Mouse (Mus musculus): ENCODE data around the gene Fance.
"Not testable (repeated sequence)": the region's sequence is repeated elsewhere in the genome, so short reads cannot be mapped to it uniquely, and the experiment has no call there.

Gene Fance

DNA sequence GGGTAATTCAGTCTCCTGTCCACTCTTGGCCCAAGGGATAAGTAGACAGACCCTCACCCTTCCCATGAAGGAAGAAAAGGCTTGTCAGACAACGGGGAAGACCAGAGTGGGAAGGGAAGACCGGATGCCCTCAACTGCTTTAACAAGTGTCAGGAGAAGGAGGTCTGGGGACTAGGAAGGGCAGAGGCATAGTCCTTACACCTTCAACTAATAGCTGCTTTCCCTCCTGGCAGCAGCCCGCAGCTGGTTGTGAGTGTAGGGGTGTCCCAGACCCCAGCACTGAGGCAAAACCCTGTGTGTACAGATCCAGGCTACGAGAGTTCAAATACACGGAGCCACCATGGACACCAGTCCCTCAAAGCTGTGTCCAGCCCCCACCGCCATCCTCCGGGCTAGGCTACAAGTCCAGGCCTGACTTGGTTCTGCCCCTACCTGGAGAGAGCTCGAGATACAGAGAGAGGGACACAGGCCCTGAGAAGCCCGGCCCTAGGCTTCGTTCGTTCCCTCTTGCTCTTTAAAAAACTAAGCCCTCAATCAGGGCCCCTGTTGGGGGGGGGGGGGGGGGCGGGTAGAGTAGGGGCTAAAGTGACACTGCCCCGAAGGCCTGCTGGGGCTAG, 36.1 kb downstream of the Fance start:
- peak; percentile 50 for DNase-seq (ENCODE audit: low spot score)

DNA sequence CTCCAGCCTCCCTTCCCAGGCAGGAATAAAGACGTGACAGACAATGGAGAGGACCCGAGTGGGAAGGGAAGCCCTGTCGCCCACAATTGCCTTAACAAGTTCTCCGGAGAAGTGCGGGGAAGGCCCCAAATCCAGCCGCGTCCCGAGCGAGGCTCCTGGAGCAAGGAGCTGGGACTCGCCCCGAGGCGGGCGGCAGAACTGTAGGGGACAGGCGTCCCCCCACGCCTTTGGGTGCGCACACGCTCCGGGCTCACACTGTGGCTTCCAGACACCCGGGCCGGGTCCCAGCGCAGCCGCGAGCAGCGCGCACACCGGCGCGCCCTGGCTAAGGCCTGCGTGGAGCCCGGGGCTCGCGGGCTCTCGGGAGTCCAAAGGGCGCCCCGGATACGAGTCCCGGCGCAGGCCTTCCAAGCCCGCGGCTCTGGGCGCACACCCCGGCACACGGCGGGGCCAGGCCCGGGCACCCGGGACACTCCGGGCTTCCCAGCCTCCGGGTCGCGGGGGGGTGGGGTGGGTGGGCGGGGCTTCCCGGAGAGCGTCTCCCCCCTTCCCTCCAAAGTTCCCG, 36.7 kb downstream of the Fance start:
- no peak for DNase-seq (ENCODE audit: low spot score)

DNA sequence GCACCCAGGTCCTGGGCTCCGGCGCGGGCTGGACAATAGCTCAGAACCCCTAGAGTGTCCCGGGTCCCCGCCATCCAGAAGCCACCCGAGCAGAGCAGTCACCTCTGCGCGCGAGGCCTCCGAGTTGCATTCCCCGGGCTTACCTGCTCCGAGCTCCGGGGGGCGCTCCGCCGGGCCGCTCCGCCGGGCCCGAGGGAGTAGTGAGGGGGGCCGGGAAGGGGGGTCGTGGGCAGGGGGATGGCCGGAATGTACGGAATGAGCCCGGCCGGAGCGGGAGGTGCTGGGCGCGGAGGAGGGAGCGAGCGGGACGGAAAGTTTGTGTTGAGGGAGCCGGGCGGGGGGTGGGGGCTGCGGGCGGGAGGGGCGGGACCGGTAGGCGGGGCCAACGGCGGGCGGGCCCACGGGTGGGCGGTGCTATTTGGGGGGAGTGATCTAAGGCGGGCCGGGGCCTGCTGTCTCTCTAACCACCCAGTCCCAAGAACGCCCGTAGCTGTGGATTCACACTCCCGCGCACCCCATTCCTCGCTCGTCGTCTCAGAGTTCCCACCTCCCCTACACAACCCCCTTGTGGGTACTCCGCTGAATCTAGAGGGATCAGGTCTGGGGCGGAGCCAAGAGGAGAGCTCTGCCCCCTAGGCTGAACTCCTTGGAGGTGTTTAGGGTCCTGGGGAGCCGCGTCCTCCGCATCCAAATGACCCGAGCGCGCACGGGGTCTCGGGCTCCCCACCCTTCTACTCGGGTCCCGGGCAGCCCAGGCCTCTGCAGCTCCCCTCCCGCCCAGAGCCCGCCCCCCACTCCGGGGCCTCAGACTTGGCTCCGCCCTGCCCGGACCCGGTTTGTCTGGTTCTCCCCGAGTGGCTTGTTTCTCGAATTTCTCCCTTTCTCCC, 37.4 kb downstream of the Fance start, which contains the start of gene Tead3:
Tead3 (minus strand) TSS at position 352 of the 887 bp plus-strand sequence.
- DNase-seq (ENCODE audit: low spot score), result peak; percentile 82

DNA sequence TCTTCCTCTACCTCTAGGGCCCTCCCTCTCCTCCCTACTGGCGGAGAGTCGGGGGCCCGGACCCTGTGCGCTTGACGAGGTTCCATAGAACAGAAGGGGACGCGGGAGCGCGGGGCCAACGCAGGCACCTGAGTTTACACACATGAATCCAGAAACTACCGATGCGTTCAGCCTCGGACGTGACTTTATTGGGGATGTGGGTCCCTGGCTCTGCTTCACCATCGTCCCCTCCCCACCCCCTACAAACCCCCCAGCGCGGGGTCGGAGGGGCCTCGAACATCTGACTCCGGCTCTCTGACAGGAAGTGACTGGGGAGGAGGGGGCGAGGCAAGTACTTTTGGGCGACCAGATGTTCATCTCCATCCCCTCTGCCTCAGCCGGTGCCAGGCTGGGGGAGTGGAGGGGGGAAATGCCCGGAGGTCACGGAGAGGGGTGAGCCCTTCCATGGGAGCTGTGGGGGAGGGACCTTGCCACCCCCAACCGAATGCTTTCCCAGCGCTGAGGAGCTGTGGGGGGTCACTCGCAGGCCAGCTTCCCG, 38.1 kb downstream of the Fance start:
- DNase-seq (ENCODE audit: low spot score), result no peak

DNA sequence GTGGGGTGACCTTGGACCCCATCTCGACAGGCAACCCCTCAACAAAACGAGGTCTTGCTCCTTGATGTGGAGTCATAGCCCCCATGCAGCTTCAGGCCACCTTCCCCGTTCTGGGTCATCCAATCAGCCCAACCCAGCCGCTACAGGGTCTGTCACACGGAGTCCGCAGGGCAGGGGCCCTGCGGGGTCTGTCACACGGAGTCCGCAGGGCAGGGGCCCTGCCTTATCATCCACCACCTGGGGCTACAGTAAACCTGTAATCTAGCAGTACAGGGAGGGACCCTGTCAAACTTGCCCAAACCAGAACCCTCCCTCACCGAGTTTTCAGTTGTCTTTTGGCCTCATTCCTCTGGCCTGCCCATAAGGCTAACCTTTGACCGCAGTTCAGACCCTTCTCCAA, 38.7 kb downstream of the Fance start:
- no peak for DNase-seq (ENCODE audit: low spot score)

DNA sequence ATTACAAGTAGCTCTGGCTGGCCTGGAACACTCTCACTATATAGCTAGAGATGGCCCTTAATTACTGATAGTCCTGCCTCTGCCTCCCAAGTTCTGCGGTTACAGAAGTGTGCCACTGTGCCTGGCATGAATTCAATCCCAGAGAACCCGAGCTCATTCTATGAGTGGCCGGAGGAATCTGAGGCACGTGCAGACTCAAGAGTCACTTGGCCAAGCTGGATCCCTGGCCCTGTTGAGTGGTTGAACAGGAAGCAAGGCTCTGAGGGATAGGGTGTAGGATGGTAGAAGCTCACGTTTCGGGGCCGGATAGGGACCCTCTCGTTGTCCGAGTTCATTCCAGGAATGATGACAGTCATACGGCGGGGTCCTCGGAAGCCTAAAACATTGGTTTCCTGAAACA, 42.6 kb downstream of the Fance start:
- DNase-seq (ENCODE audit: low spot score), result no peak

DNA sequence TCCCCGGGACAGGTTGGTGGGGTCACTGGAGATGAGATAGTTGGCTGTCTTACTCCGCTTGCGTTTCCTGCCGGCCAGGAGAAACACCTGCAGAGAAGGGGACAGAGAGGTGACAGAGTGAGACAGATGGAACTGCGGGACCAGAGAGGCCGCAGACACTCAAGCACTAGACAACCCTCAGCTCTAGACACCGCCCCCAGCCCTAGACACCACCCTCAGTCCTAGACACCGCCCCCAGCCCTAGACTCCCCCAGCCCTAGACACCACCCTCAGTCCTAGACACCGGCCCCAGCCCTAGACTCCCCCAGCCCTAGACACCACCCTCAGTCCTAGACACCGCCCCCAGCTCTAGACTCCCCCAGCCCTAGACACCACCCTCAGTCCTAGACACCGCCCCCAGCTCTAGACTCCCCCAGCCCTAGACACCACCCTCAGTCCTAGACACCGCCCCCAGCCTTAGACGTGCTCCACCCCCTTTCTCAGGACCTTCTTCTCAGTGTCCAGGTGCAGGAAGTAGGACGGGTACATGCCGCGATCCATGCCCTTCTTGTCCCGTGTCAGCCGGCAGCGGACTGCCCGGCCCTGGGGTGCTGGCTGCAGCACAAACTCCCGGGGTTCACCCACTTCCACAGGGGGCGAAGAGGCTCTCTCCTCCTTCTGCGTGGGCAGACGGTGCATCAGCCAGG, 45.4 kb downstream of the Fance start:
- not testable (repeated sequence) for DNase-seq (ENCODE audit: low spot score)

DNA sequence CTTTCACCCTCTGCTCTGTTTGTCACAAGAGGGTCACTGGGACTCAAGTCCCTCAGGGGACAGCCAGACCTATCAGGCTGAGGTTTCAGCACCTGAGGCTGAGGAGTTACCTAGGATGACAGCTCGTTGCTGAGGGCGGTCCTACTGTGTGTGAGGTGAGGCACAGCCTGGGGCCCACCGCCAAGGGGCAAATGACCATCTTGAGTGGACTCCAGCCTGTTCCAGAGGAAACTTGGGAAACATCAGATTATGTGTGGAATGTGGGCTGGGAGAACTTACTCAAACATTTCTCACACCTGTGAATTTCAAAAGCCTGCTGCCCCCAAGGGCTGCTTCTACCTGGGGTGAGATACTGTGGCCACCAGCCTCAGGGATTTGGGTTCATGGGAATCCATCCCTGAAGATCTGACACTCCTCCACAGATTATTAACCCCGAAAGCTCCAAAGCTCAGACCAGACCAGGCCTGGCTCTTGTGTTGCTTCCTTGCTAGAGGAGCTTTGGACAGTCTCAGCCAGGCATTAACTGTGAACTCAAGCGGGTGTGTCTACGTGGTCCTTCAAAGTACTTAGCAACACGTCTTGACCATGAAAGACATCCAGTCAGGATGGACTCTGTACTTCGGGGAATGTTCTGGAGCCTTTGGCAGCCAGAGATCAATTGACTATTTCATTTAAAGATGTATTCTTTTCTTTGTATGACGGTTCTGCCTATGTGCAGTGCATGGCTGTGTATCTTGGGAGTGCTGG, 47.4 kb downstream of the Fance start:
- DNase-seq (ENCODE audit: low spot score), result no peak

DNA sequence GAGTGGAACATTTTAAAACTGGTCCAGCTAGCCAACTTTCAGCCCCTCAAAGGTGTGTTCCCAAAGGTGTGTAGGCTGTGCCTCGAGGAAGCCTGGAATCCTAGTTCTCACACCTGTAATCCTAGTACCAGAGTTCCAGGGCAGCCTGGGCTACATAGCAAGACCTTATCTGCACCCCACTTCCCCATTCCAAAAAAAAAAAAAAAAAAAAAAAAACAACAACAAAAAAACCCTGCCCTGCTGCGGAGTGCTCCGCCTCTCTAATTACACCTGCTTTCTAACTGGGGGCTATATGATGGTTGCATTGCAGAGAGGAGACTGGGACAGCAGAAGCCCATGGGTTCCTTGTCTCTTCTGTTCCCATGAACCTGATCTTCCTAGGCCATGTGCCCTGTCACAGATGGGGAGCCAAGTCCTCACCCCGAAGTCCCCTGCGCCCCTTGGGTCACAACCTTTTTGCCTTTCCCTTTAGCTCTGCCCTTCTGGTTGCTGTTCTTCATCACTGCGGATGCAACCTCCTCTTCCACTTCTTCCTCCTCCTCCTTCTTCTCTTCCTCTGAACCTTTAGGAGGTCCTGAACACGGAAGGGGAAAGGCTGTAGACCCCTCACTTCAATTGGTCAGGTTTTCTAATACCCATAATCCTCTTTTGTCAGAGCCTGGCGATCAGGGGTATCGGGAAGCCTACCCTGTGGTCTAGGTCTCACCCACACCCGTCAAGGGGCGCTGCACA, 48.8 kb downstream of the Fance start:
- no peak for DNase-seq (ENCODE audit: low spot score)

DNA sequence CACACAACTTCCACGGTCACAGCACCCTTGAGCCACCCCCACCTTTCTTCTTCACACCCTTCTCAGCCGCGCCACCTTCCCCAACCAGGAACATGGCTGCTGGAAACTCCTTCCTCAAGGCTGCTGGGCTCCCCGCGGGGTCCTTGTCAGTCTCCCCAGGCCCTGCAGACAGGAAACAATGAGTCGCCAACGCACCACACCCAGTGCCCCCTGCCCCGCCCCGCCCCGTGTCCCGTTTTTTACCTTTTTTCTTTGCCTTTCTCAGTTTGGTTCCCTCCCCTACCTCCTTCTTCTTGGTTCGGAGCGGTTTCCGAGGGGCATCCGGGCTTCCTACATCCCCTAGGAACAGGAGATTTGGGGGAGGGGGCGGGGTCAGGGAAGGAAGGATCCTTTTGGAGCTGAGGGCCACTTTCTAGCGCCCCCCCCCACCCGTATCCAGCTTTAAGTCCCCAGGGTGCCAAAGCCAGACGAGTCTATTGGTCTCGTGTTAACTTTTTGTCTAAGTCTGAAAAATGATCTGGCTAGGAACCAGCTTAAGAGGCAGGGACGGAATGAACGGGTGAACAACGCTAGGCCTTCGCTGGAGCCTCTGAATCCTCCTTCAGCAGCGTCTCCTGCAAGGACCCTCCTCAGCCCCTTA, 49.5 kb downstream of the Fance start:
- DNase-seq (ENCODE audit: low spot score), result no peak

DNA sequence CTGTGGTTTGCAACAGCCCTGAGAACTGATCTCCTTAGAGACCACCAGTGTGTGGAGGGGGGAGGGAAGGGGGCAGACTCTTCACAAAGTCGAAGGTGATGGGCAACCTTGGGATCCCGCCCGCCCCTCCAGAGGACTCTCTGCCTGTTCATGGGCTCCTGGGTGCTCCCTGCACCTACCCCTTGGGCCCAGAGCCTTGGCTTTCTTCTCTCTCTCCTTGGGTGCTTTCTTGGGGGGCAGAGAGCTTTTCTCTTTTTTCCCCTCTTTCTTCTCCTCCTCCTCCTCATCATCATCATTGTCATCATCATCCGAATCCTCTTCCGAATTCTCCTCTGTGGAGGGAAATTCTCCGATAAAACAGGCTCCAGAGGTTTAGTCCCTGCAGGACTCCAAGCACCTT, 50.2 kb downstream of the Fance start:
- no peak for DNase-seq (ENCODE audit: low spot score)

DNA sequence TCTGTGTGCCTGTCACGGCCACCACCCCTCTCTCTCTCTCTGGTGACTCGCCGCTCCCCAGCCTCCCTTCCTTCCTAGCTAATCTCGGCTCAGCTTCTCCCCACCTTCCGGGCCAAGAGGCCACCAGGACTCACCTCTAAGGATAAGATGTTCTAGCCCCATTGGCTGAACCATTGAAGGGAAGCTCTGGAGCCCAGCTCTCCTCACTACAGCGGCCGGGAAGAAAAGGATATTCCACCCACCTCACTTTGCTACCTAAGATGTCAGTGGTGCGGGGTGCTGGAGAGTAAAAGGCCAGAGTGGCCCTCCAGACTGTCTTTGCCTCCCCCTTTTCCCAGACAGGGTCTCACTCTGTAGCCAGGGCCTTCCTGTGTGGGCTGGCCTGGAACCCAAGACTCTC, 51.8 kb downstream of the Fance start, which contains the start of gene Tulp1:
Tulp1 (minus strand) TSS at position 101 of the 400 bp plus-strand sequence.
- DNase-seq (ENCODE audit: low spot score), result no peak

DNA sequence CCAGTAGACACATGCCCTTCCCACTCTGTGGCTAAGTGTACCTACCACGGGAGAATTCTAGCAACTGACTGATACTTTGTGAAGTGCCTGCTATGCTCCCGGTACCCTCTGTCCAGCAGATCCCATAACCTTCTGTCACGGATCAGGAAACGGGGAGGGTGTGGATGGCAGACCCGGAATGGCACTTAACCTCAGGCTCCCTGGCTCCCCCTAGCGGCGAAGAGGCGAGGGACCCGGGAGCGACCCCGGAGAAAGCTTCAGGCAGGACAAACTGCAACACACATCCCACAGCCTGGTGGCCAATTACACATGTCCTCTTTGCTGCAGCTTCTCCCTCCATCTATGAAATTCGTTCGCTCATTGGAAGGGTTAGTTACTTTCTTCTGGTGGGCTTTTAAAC, 55.1 kb downstream of the Fance start:
- peak; percentile 66 for DNase-seq (ENCODE audit: low spot score)

DNA sequence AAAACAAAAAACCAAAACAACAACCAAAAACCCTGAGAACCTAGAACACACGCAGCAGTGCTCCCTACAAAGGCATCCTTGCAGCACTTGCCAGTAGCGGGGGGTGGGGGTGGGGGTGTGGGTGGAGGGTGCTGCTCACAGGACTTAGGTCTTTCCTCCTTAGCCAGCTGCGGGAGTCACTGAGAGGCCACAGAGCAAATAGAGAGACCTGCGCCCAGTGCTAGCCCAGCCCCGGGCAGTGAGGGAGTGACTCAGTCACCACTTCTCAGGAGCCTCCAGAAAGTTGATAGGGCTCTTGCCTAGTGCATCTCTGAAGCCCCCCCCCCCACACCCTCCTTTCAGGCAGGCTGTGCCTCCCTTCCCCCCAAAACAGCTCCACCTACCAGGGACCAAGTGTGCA, 55.7 kb downstream of the Fance start:
- no peak for DNase-seq (ENCODE audit: low spot score)

DNA sequence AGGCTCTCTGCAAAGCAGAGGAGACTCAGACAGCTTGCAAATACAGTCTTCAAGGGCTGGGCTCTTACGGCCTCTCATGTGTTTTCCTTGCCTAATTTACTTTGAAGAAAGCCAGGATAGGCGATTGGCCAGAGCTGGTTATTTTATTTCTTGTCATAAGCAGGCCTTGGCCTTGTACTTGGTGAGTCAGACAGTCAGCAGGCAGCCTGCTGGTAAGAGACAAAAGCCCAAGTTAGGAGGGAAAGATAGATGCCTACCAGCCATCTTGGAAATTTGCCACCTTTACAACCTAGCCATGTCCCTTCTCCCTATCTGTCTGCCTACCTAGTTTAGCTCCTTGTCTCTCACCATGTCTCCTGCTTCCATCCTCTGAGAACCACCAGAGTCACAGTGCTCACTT, 58.0 kb downstream of the Fance start:
- DNase-seq (ENCODE audit: low spot score), result peak; percentile 31

DNA sequence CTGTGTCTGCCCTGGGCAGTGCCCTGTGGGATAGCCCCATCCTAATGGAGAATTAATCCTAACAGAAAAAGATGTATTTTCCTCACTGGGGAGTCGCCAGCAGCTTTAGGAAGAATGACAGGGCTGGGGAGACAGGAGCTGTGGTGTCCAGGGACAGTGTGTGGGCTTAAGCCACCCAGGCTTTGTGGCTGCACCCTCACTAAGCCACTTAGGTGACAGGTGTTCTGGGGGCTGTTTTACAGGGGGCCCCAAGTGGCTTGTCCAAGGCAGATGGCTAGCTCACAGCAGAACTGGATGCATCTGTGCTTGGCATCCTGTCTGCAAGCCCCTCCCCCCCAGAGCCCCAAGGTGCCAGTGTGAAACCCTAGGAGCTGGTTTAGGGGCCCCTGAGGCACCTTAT, 58.6 kb downstream of the Fance start:
- no peak for DNase-seq (ENCODE audit: low spot score)

DNA sequence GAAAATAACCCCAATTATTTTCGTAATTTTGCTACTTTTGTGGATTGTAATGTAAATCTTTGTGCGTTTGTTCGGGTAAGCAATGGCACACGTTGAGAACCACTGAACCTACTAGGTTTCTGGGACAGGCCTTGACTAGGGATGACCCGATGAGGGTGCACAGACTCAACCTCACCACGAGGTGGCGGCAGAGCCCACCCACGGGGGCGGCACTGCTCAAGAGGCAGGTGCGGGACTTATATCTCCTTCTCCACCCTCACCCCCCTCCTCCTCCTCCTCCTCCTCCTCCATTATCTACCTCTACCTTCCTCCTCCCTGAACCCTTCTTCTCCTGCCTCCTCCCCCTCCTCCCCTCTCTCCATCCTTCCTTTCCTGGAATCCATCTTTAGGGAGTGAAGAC, 60.5 kb downstream of the Fance start:
- DNase-seq (ENCODE audit: low spot score), result peak; percentile 51

DNA sequence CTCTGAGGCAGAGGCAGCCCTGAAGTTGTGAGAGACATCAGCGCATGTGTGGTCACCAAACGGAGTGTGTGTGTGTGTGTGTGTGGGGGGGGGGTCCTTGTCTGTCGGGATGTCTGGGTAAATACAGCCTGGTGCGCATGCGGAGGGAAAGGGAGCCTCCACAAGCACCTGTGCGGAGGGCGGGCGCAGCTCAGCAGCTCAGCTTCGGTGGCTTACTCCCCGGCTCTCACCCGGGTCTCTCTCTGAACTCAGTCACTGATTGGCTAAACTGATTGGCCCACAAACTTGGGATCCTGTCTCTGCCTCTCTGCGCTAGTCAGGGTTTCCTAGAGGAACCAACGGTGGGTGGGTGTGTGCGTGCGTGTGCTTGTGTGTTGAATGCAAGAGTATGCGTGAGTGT, 61.2 kb downstream of the Fance start:
- DNase-seq (ENCODE audit: low spot score), result no peak

DNA sequence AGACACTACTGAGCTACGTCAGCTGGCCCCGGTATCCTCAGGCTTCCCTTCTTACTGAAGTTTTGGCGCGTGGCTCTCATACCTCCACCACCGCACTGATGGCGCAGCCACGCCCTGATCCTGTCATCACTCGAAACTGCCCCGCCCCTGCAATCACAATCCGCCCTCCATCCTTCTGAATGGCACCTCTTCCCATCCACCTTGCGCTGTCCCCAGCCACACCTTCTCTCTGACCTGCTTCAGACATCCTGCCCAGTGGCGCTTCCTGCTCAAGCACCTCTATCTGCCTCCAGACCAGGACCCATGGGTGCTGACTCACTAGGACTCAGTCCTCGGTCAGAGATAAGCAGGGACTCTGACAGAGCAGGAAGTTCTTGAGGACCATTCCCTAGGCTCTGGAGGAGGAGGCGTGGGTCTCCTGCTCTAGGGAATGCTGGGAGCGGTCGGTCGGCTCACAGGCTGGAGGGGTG, 62.3 kb downstream of the Fance start:
- no peak for DNase-seq (ENCODE audit: low spot score)
